Mouse (Mus musculus): ENCODE measurements at regions not wholly inside any gene's neighbourhood (a gene's known extent, or its start where the extent isn't known, plus 50 kb on each side); places are given as distances from the start of the nearest gene placed in this dataset.

GRCm38 (mm10) chr14:80083724-80084123 lies 99.8 kb downstream of the Olfm4 start:
- Histone ChIP-seq H3K27ac (ENCODE audit: insufficient read depth, low read length) (no peak overlapping the region), H3K4me3 (ENCODE audit: insufficient read depth, low read length) (no peak overlapping the region), H3K4me1 (ENCODE audit: control insufficient read depth, insufficient read depth, low read length) (no peaks in the 10 kb centered on the region)
- no peak for TF ChIP-seq POLR2A (IDR thresholded peaks at IDR 0.05; ENCODE audit: extremely low read depth, insufficient read depth, low read length)

GRCm38 (mm10) chr14:80097238-80097637 lies 113.4 kb downstream of the Olfm4 start:
- no peaks in the 10 kb centered on the region for H3K4me1 ChIP-seq (ENCODE audit: control insufficient read depth, insufficient read depth, low read length)
- H3K4me3 ChIP-seq (ENCODE audit: insufficient read depth, low read length), result no peak overlapping the region
- no peak for TF ChIP-seq POLR2A (IDR thresholded peaks at IDR 0.05; ENCODE audit: extremely low read depth, insufficient read depth, low read length)
- TF ChIP-seq CTCF (IDR thresholded peaks at IDR 0.05; ENCODE audit: extremely low read depth, insufficient read depth, low read length), result no peak
- H3K27ac ChIP-seq (ENCODE audit: insufficient read depth, low read length), result no peak overlapping the region

GRCm38 (mm10) chr14:80113115-80113687 lies 129.3 kb downstream of the Olfm4 start:
- Histone ChIP-seq H3K27ac (ENCODE audit: insufficient read depth, low read length) (no peak overlapping the region), H3K4me3 (ENCODE audit: insufficient read depth, low read length) (no peak overlapping the region), H3K4me1 (ENCODE audit: control insufficient read depth, insufficient read depth, low read length) (no peaks in the 10 kb centered on the region)
- no peak for TF ChIP-seq POLR2A (IDR thresholded peaks at IDR 0.05; ENCODE audit: extremely low read depth, insufficient read depth, low read length)
- TF ChIP-seq CTCF (IDR thresholded peaks at IDR 0.05; ENCODE audit: extremely low read depth, insufficient read depth, low read length), result no peak

- H3K4me1 ChIP-seq (ENCODE audit: control insufficient read depth, insufficient read depth, low read length), result no peaks in the 10 kb centered on the region
- H3K27ac ChIP-seq (ENCODE audit: insufficient read depth, low read length), result no peak overlapping the region
- TF ChIP-seq CTCF (IDR thresholded peaks at IDR 0.05; ENCODE audit: extremely low read depth, insufficient read depth, low read length) (no peak), POLR2A (IDR thresholded peaks at IDR 0.05; ENCODE audit: extremely low read depth, insufficient read depth, low read length) (no peak)
- no peak overlapping the region for H3K4me3 ChIP-seq (ENCODE audit: insufficient read depth, low read length)
Observed at GRCm38 (mm10) chr14:80114326-80114725, 130.4 kb downstream of the Olfm4 start.

GRCm38 (mm10) chr14:80125156-80125555 lies 141.3 kb downstream of the Olfm4 start:
- H3K4me3 ChIP-seq (ENCODE audit: insufficient read depth, low read length), result no peak overlapping the region
- H3K4me1 ChIP-seq (ENCODE audit: control insufficient read depth, insufficient read depth, low read length), result no peaks in the 10 kb centered on the region
- TF ChIP-seq POLR2A (IDR thresholded peaks at IDR 0.05; ENCODE audit: extremely low read depth, insufficient read depth, low read length) (no peak), CTCF (IDR thresholded peaks at IDR 0.05; ENCODE audit: extremely low read depth, insufficient read depth, low read length) (no peak)
- H3K27ac ChIP-seq (ENCODE audit: insufficient read depth, low read length), result no peak overlapping the region

- no peak for TF ChIP-seq POLR2A (IDR thresholded peaks at IDR 0.05; ENCODE audit: extremely low read depth, insufficient read depth, low read length)
- TF ChIP-seq CTCF (IDR thresholded peaks at IDR 0.05; ENCODE audit: extremely low read depth, insufficient read depth, low read length), result no peak
- no peaks in the 10 kb centered on the region for H3K4me1 ChIP-seq (ENCODE audit: control insufficient read depth, insufficient read depth, low read length)
- H3K4me3 ChIP-seq (ENCODE audit: insufficient read depth, low read length), result no peak overlapping the region
- no peak overlapping the region for H3K27ac ChIP-seq (ENCODE audit: insufficient read depth, low read length)
Observed at GRCm38 (mm10) chr14:80128181-80128580, 144.3 kb downstream of the Olfm4 start.

- Histone ChIP-seq H3K4me3 (ENCODE audit: insufficient read depth, low read length) (no peak overlapping the region), H3K27ac (ENCODE audit: insufficient read depth, low read length) (no peak overlapping the region), H3K4me1 (ENCODE audit: control insufficient read depth, insufficient read depth, low read length) (no peaks in the 10 kb centered on the region)
- TF ChIP-seq CTCF (IDR thresholded peaks at IDR 0.05; ENCODE audit: extremely low read depth, insufficient read depth, low read length), result no peak
- no peak for TF ChIP-seq POLR2A (IDR thresholded peaks at IDR 0.05; ENCODE audit: extremely low read depth, insufficient read depth, low read length)
Observed at GRCm38 (mm10) chr14:80137541-80137940, 153.7 kb downstream of the Olfm4 start.

- no peak for TF ChIP-seq CTCF (IDR thresholded peaks at IDR 0.05; ENCODE audit: extremely low read depth, insufficient read depth, low read length)
- no peak for TF ChIP-seq POLR2A (IDR thresholded peaks at IDR 0.05; ENCODE audit: extremely low read depth, insufficient read depth, low read length)
Observed at GRCm38 (mm10) chr14:80138991-80139791, 155.3 kb downstream of the Olfm4 start.

GRCm38 (mm10) chr14:80157002-80157401 lies 173.1 kb downstream of the Olfm4 start:
- Histone ChIP-seq H3K4me1 (ENCODE audit: control insufficient read depth, insufficient read depth, low read length) (no peaks in the 10 kb centered on the region), H3K4me3 (ENCODE audit: insufficient read depth, low read length) (no peak overlapping the region), H3K27ac (ENCODE audit: insufficient read depth, low read length) (no peak overlapping the region)
- no peak for TF ChIP-seq CTCF (IDR thresholded peaks at IDR 0.05; ENCODE audit: extremely low read depth, insufficient read depth, low read length)
- no peak for TF ChIP-seq POLR2A (IDR thresholded peaks at IDR 0.05; ENCODE audit: extremely low read depth, insufficient read depth, low read length)

More at GRCm38 (mm10) chr14:80138991-80139791, 155.3 kb downstream of the Olfm4 start:
- Histone ChIP-seq H3K4me3 (ENCODE audit: insufficient read depth, low read length) (no peak overlapping the region), H3K27ac (ENCODE audit: insufficient read depth, low read length) (no peak overlapping the region), H3K4me1 (ENCODE audit: control insufficient read depth, insufficient read depth, low read length) (no peaks in the 10 kb centered on the region)

GRCm38 (mm10) chr14:80169211-80169610 lies 185.3 kb downstream of the Olfm4 start:
- TF ChIP-seq POLR2A (IDR thresholded peaks at IDR 0.05; ENCODE audit: extremely low read depth, insufficient read depth, low read length) (no peak), CTCF (IDR thresholded peaks at IDR 0.05; ENCODE audit: extremely low read depth, insufficient read depth, low read length) (no peak)
- H3K4me1 ChIP-seq (ENCODE audit: control insufficient read depth, insufficient read depth, low read length), result no peaks in the 10 kb centered on the region; the same call in 1 of the 2 replicates
- H3K4me3 ChIP-seq (ENCODE audit: insufficient read depth, low read length), result no peak overlapping the region
- H3K27ac ChIP-seq (ENCODE audit: insufficient read depth, low read length), result no peak overlapping the region
